In the genomic region with DNA sequence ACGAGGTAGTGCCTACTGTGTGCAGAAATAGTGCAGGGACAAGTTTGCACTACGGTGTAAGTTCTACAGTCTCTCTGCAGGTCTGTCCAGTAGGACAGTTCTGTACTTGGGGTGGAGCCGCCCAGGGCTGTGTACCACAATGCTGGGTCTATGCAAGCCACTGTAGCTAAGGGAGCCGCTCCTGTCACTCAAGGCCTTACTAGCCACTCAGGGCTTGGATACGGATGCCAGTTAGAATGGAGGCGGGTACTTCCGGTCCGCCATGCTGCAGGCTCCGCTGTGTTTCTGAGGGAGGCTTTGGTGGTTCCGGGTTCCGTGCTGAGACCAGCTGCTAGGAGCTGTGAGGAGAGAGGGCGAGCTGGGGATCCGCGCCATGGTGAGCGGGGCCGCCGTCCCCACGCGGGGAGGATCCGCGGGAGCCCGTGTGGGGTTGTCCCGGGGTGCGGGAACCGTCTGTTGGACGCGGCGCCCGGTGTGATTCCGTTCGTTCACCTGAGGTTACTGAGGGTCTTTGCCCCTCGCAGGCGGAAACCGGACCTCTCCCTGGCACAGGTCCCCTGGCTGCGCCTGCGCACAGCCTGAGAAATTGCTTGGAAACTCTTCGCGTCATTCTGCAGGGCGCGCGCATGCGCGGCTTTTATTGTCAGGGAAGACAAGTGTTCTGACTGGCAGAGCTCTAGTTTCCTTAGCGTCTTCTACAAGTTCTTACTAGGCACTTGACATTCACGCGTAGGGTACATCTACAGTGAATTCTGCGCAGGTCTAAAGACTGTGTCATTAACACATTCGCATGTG, we compare ENCODE assay signal across 8 mouse cellular contexts. TPM values are rescaled to one million over a fixed set of nuclear protein-coding genes. Genes with fewer than 3 reads are reported as not detected.
DNase-seq lines count a peak whose midpoint lies in the region; ATAC-seq and TF ChIP-seq lines count a peak whose summit lies in the region.
"Not testable (repeated sequence)": the region's sequence is repeated elsewhere in the genome, so short reads cannot be mapped to it uniquely, and the experiment has no call there.

No protein-coding gene starts in this region.

- not testable (repeated sequence) for H3K9me3 ChIP-seq in heart, embryonic 10.5 days; limb, embryonic 13.5 days; midbrain, embryonic 14.5 days (ENCODE audit: control insufficient read depth, low read length)

- H3K27ac ChIP-seq in heart, embryonic 10.5 days; limb, embryonic 13.5 days: not testable (repeated sequence)
- H3K27ac ChIP-seq in midbrain, embryonic 14.5 days (replicated peaks; ENCODE audit: low read depth, low read length) = 0 out of 2 replicates have a peak overlapping the region, but pooled peaks have one; percentile 52

- 2% methylated on average over 14 of the region's 48 CpGs for WGBS in heart, embryonic 10.5 days
- 3% methylated on average over 14 of the region's 48 CpGs for WGBS in limb, embryonic 13.5 days
- 2% methylated on average over 13 of the region's 48 CpGs for WGBS in midbrain, embryonic 14.5 days

- peak overlapping the region; percentile 57 for H3K4me2 ChIP-seq in limb, embryonic 13.5 days (replicated peaks)
- peak overlapping the region; percentile 48 for H3K4me2 ChIP-seq in midbrain, embryonic 14.5 days (ENCODE audit: low read length)

- ATAC-seq in erythroblast, adult 5-6 weeks (replicated peaks; ENCODE audit: low FRiP score, poor library complexity, severe bottlenecking) = peak; percentile 99
- peak; percentile 99 for ATAC-seq in limb, embryonic 13.5 days (ENCODE audit: low FRiP score, low read depth)
- ATAC-seq in midbrain, embryonic 14.5 days (ENCODE audit: low FRiP score, low TSS enrichment) = peak; percentile 100

- not testable (repeated sequence) for H3K27me3 ChIP-seq in C2C12 (ENCODE audit: control insufficient read depth, insufficient read depth, insufficient read length); heart, embryonic 10.5 days (ENCODE audit: insufficient read depth, poor library complexity, severe bottlenecking); limb, embryonic 13.5 days; midbrain, embryonic 14.5 days (ENCODE audit: control insufficient read depth, insufficient read depth, low read length)

- H3K4me3 ChIP-seq in C2C12 (ENCODE audit: insufficient read depth, poor library complexity, severe bottlenecking) = peak overlapping the region; percentile 14
- H3K4me3 ChIP-seq in heart, embryonic 10.5 days = peak overlapping the region; percentile 52
- peak overlapping the region; percentile 39 for H3K4me3 ChIP-seq in limb, embryonic 13.5 days
- peak overlapping the region; percentile 33 for H3K4me3 ChIP-seq in midbrain, embryonic 14.5 days (replicated peaks; ENCODE audit: low read depth, low read length)

- H3K9ac ChIP-seq in limb, embryonic 13.5 days; midbrain, embryonic 14.5 days (replicated peaks; ENCODE audit: low read length): not testable (repeated sequence)

- not testable (repeated sequence) for H3K4me1 ChIP-seq in heart, embryonic 10.5 days; limb, embryonic 13.5 days; midbrain, embryonic 14.5 days (ENCODE audit: control insufficient read depth, insufficient read depth, low read length)

- H3ac ChIP-seq in C2C12 (ENCODE audit: control insufficient read depth, insufficient read length, low read depth) = not testable (repeated sequence)

- peak; percentile 95 for DNase-seq in brain, embryonic 14.5 days (ENCODE audit: low read depth)
- DNase-seq in heart, embryonic 10.5 days (ENCODE audit: low spot score) = peak; percentile 87
- peak; percentile 72 for DNase-seq in kidney, adult 9 months
- DNase-seq in midbrain, embryonic 14.5 days = peak; percentile 95
- peak; percentile 59 to 72 for DNase-seq in spleen, adult 18-20 months

- not testable (repeated sequence) for H3K79me2 ChIP-seq in C2C12 (ENCODE audit: control insufficient read depth, insufficient read depth)

- TF ChIP-seq CTCF in C2C12 (IDR thresholded peaks at IDR 0.05; ENCODE audit: control insufficient read depth, insufficient read depth, insufficient read length); brain, embryonic 14.5 days (IDR thresholded peaks at IDR 0.05; ENCODE audit: borderline replicate concordance, extremely low read depth, insufficient read depth, insufficient read length): not testable (repeated sequence)

- not testable (repeated sequence) for H3K36me3 ChIP-seq in C2C12 (ENCODE audit: control insufficient read depth, insufficient read depth); midbrain, embryonic 14.5 days (ENCODE audit: control insufficient read depth, insufficient read depth, low read length)
- H3K36me3 ChIP-seq in heart, embryonic 10.5 days = peaks cover 13% of the 10 kb centered on the region
- H3K36me3 ChIP-seq in limb, embryonic 13.5 days = peaks cover 24% of the 10 kb centered on the region

- TF ChIP-seq POLR2A in brain, embryonic 14.5 days (IDR thresholded peaks at IDR 0.05; ENCODE audit: borderline replicate concordance, extremely low read depth, insufficient read depth, insufficient read length, poor library complexity, severe bottlenecking) = not testable (repeated sequence)

- not testable (repeated sequence) for H3K79me3 ChIP-seq in C2C12 (ENCODE audit: low read depth)

RNA-seq across cellular contexts. Expression of gene Zfp873, which starts 51.0 kb away (rescaled TPM):
- polyA plus RNA-seq in C2C12 (2012; fragmentation: generic; extraction: Trizol) = 1.0 TPM
- polyA plus RNA-seq in brain, embryonic 14.5 days (2012; rRNA removed) = 10.4 and 11.3 TPM in 2 replicates
- 2.7 and 3.1 TPM in 2 replicates for total RNA-seq in erythroblast, adult 5-6 weeks (2015; ENCODE audit: low replicate concordance)
- total RNA-seq in erythroblast, adult 5-6 weeks (2017; ENCODE audit: low replicate concordance) = 0.85 and 1.3 TPM in 2 replicates
- 11.5 and 13.4 TPM in 2 replicates for polyA plus RNA-seq in heart, embryonic 10.5 days (2016; fragmentation: Nextera tagmentation; extraction: Ambion mirVana)
- polyA plus RNA-seq in limb, embryonic 13.5 days (2015; fragmentation: Nextera tagmentation; extraction: Ambion mirVana) = 15.5 and 17.1 TPM in 2 replicates
- polyA plus RNA-seq in midbrain, embryonic 14.5 days (2014; fragmentation: Nextera tagmentation; extraction: Ambion mirVana) = 15.5 and 17.9 TPM in 2 replicates
